Mouse (Mus musculus) embryonic facial prominence, embryonic 11.5 days (tissue): ENCODE measurements around the gene Csrp2. TPM values are rescaled to one million over a fixed set of nuclear protein-coding genes. Genes with fewer than 3 reads are reported as not detected.

ENCODE experiments used
- ATAC-seq: fragments of 200-750 bp; cut with Nextera tagmentation; replicated peaks from 2 replicates; pipeline ENCODE4 v1.8.0; 2017; ENCODE audit warnings: low read depth; ENCODE audit not compliant: insufficient number of reproducible peaks, low FRiP score, low TSS enrichment
- DNase-seq: peaks from one replicate; pipeline ENCODE4 v3.0.0-alpha.2; 2015; ENCODE audit warnings: low spot score
- H3K27ac ChIP-seq: fragments of 300-500 bp; sonication (generic); replicated peaks from 2 replicates; pipeline ENCODE4 v1.5.1; 2014; ENCODE audit warnings: mild to moderate bottlenecking, low read depth, low read length, control low read depth
- H3K27me3 ChIP-seq: fragments of 300-500 bp; sonication (generic); 2 replicates; pipeline ENCODE4 v1.6.1; 2014; ENCODE audit warnings: mild to moderate bottlenecking, low read length, moderate library complexity, mixed read lengths; ENCODE audit not compliant: control insufficient read depth, insufficient read depth
- H3K36me3 ChIP-seq: fragments of 300-500 bp; sonication (generic); replicated peaks from 2 replicates; pipeline ENCODE4 v1.6.1; 2014; ENCODE audit warnings: low read depth, mild to moderate bottlenecking, low read length, moderate library complexity, mixed read lengths; ENCODE audit not compliant: control insufficient read depth, insufficient read depth
- H3K4me1 ChIP-seq: fragments of 300-500 bp; sonication (generic); 2 replicates; pipeline ENCODE4 v1.6.1; 2014; ENCODE audit warnings: low read length, mixed read lengths; ENCODE audit not compliant: control insufficient read depth, insufficient read depth
- H3K4me2 ChIP-seq: fragments of 300-500 bp; sonication (generic); 2 replicates; pipeline ENCODE4 v1.6.1; 2014; ENCODE audit warnings: low read depth, mild to moderate bottlenecking, control low read depth, low read length, moderate library complexity
- H3K4me3 ChIP-seq: fragments of 300-500 bp; sonication (generic); 2 replicates; pipeline ENCODE4 v1.5.1; 2014; ENCODE audit warnings: low read depth, low read length, control low read depth
- H3K9ac ChIP-seq: fragments of 300-500 bp; sonication (generic); replicated peaks from 2 replicates; pipeline ENCODE4 v1.6.1; 2014; ENCODE audit warnings: mild to moderate bottlenecking, control low read depth, low read length
- H3K9me3 ChIP-seq: fragments of 300-500 bp; sonication (generic); replicated peaks from 2 replicates; pipeline ENCODE4 v1.6.1; 2016; ENCODE audit warnings: mild to moderate bottlenecking, low read length, inconsistent platforms, mixed read lengths; ENCODE audit not compliant: control insufficient read depth
- WGBS: fragments of 180-500 bp; shearing (Covaris S2); extraction: QIAGEN DNeasy Blood & Tissue Kit; methylation state at CpG from one replicate; pipeline ENCODE4 v1.1.7; 2014; 5-methylcytosine and 5-hydroxymethylcytosine counted together
- polyA plus RNA-seq: library from polyadenylated mRNA; unstranded; fragments of >200 nt; fragmentation: Nextera tagmentation; extraction: Ambion mirVana; gene quantifications from 2 replicates; pipeline ENCODE4 v1.2.1, GENCODE M21; 2014

Gene Csrp2
- polyA plus RNA-seq, 1 experiment from 2014 or later: 268 TPM

- H3K27ac ChIP-seq: no peak overlapping the region
- ATAC-seq: no peak
- no peaks in the 10 kb centered on the region for H3K27me3 ChIP-seq
- 50% methylated on average over 3 of the region's 3 CpGs for WGBS
- no peaks in the 10 kb centered on the region for H3K36me3 ChIP-seq
- DNase-seq: no peak
- no peaks in the 10 kb centered on the region for H3K9me3 ChIP-seq
- peak overlapping the region; percentile 86; the same call in 1 of the 2 replicates for H3K4me3 ChIP-seq
- peak overlapping the region; percentile 64 for H3K4me2 ChIP-seq
- no peaks in the 10 kb centered on the region; the same call in none of the 2 replicates for H3K4me1 ChIP-seq
- no peak overlapping the region; the same call in 1 of the 2 replicates for H3K9ac ChIP-seq
Measured at GRCm38 (mm10) chr10:110921890-110922289, 2.3 kb downstream of the Csrp2 start.

GRCm38 (mm10) chr10:110922612-110923011, 3.0 kb downstream of the Csrp2 start:
- H3K36me3 ChIP-seq: no peaks in the 10 kb centered on the region
- no peak overlapping the region; the same call in 1 of the 2 replicates for H3K9ac ChIP-seq
- no peak overlapping the region for H3K4me3 ChIP-seq
- no peaks in the 10 kb centered on the region for H3K27me3 ChIP-seq
- H3K9me3 ChIP-seq: no peaks in the 10 kb centered on the region
- H3K4me2 ChIP-seq: peak overlapping the region; percentile 64; the same call in 1 of the 2 replicates
- WGBS: 76% methylated on average over 9 of the region's 9 CpGs
- H3K27ac ChIP-seq: no peak overlapping the region
- DNase-seq (no peak), ATAC-seq (no peak)
- no peaks in the 10 kb centered on the region; the same call in none of the 2 replicates for H3K4me1 ChIP-seq

- Histone ChIP-seq H3K4me2 (no peak overlapping the region), H3K4me1 (peaks cover 3% of the 10 kb centered on the region), H3K4me3 (no peak overlapping the region), H3K9ac (no peak overlapping the region), H3K27ac (no peak overlapping the region), H3K9me3 (no peaks in the 10 kb centered on the region), H3K27me3 (no peaks in the 10 kb centered on the region), H3K36me3 (no peaks in the 10 kb centered on the region)
- ATAC-seq (no peak), DNase-seq (peak; percentile 43)
- 75% methylated on average over 11 of the region's 11 CpGs for WGBS
Measured at GRCm38 (mm10) chr10:110927491-110927890, 7.9 kb downstream of the Csrp2 start.

GRCm38 (mm10) chr10:110929756-110930155, 10.2 kb downstream of the Csrp2 start:
- H3K9ac ChIP-seq: no peak overlapping the region
- ATAC-seq: no peak; the same call in 1 of the 2 replicates
- H3K27ac ChIP-seq: no peak overlapping the region
- no peaks in the 10 kb centered on the region for H3K36me3 ChIP-seq
- no peak for DNase-seq
- no peaks in the 10 kb centered on the region for H3K27me3 ChIP-seq
- H3K9me3 ChIP-seq: no peaks in the 10 kb centered on the region
- 60% methylated on average over 4 of the region's 4 CpGs for WGBS
- H3K4me2 ChIP-seq: no peak overlapping the region
- H3K4me1 ChIP-seq: peaks cover 3% of the 10 kb centered on the region; the same call in 1 of the 2 replicates
- H3K4me3 ChIP-seq: no peak overlapping the region

- H3K4me3 ChIP-seq: no peak overlapping the region
Measured at GRCm38 (mm10) chr10:110931161-110931912, 11.7 kb downstream of the Csrp2 start.

GRCm38 (mm10) chr10:110931913-110932560, 12.4 kb downstream of the Csrp2 start:
- ATAC-seq (peak; percentile 63), DNase-seq (peak; percentile 52)
- H3K9ac ChIP-seq: no peak overlapping the region
- no peaks in the 10 kb centered on the region for H3K9me3 ChIP-seq
- 0 out of 2 replicates have a peak, but pooled peaks cover 3% of the 10 kb centered on the region for H3K4me1 ChIP-seq
- H3K4me3 ChIP-seq: no peak overlapping the region
- H3K27ac ChIP-seq: peak overlapping the region; percentile 4; the same call in 1 of the 2 replicates
- WGBS: 48% methylated on average over 20 of the region's 20 CpGs
- no peaks in the 10 kb centered on the region for H3K36me3 ChIP-seq
- H3K27me3 ChIP-seq: no peaks in the 10 kb centered on the region
- H3K4me2 ChIP-seq: peak overlapping the region; percentile 5; the same call in 1 of the 2 replicates

More at GRCm38 (mm10) chr10:110931161-110931912, 11.7 kb downstream of the Csrp2 start:
- H3K27ac ChIP-seq: peak overlapping the region; percentile 4; the same call in 1 of the 2 replicates
- H3K4me1 ChIP-seq: 0 out of 2 replicates have a peak, but pooled peaks cover 3% of the 10 kb centered on the region
- H3K9ac ChIP-seq: peak overlapping the region; percentile 10; the same call in 1 of the 2 replicates
- H3K4me2 ChIP-seq: peak overlapping the region; percentile 5; the same call in 1 of the 2 replicates
- WGBS: 51% methylated on average over 13 of the region's 13 CpGs
- no peaks in the 10 kb centered on the region for H3K27me3 ChIP-seq
- no peaks in the 10 kb centered on the region for H3K36me3 ChIP-seq
- ATAC-seq (no peak), DNase-seq (peak; percentile 48)
- H3K9me3 ChIP-seq: no peaks in the 10 kb centered on the region

GRCm38 (mm10) chr10:110933584-110933983, 14.0 kb downstream of the Csrp2 start:
- Histone ChIP-seq H3K4me2 (no peak overlapping the region), H3K4me1 (0 out of 2 replicates have a peak, but pooled peaks cover 3% of the 10 kb centered on the region), H3K27ac (no peak overlapping the region), H3K9ac (no peak overlapping the region), H3K36me3 (no peaks in the 10 kb centered on the region; the same call in 1 of the 2 replicates), H3K9me3 (no peaks in the 10 kb centered on the region), H3K27me3 (no peaks in the 10 kb centered on the region), H3K4me3 (no peak overlapping the region)
- DNase-seq: no peak
- ATAC-seq: no peak
- WGBS: 80% methylated on average over 5 of the region's 5 CpGs
